Mouse (Mus musculus) small intestine, adult 2 months (tissue): Measurements from ENCODE around the gene Tm4sf20.

Experiments used
- CTCF ChIP-seq: fragments of 200-500 bp; IDR thresholded peaks from 2 replicates; pipeline ENCODE4 v1.5.1; 2012; ENCODE audit warnings: low read depth, mild to moderate bottlenecking, control low read depth, inconsistent platforms, low read length, moderate library complexity, mixed read lengths; ENCODE audit not compliant: insufficient replicate concordance, insufficient read length; ENCODE audit errors: extremely low read depth
- POLR2A ChIP-seq: fragments of 200-500 bp; IDR thresholded peaks from 2 replicates; pipeline ENCODE4 v1.6.1; 2012; ENCODE audit warnings: low read depth, mild to moderate bottlenecking, control low read depth, inconsistent platforms, low read length, moderate library complexity

- TF ChIP-seq CTCF, result no peak
- no peak for TF ChIP-seq POLR2A
These were observed 30.0 kb upstream of the Tm4sf20 start for GRCm38 (mm10) chr1:82798304-82798703.
